Mouse (Mus musculus): ENCODE measurements around the gene Btbd35f24.
"Not testable (repeated sequence)": the region's sequence is repeated elsewhere in the genome, so short reads cannot be mapped to it uniquely, and the experiment has no call there.

Gene Btbd35f24

DNA sequence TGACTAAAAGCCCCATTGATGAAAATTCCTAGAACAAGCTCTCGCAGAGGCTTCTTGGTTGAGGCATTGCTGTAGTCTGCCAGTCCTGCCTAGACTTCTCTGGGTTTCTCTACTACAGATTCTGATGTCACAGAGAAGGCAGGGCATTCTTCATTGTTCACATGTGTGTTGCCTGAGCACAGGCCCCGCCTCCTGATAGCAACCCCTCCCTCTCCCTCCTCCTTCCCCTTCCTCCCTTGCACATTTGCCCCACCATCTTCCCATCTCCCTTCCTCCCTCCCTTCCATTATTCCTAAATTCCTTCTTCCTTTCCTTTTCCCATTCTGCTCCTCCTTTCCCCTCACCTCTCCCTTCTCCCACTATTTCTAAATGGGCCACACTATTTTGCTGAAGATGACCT, at the start of gene Btbd35f24:
Btbd35f24 (minus strand) TSS at position 101 of the 400 bp plus-strand sequence.
- DNase-seq, result not testable (repeated sequence)
